Mouse (Mus musculus) E14TG2a.4 (cell line): ENCODE results near the gene Suclg1.

Experiments used
- CTCF ChIP-seq: conservative IDR thresholded peaks from 2 replicates; pipeline ENCODE4 v1.5.1; 2014; ENCODE audit warnings: low read length
- NANOG ChIP-seq: IDR thresholded peaks from 2 replicates; pipeline ENCODE4 v1.6.1; 2014; ENCODE audit warnings: borderline replicate concordance, low read length, mixed read lengths
- POU5F1 ChIP-seq: IDR thresholded peaks from 2 replicates; pipeline ENCODE4 v1.6.1; 2014; ENCODE audit warnings: low read length, borderline replicate concordance

DNA sequence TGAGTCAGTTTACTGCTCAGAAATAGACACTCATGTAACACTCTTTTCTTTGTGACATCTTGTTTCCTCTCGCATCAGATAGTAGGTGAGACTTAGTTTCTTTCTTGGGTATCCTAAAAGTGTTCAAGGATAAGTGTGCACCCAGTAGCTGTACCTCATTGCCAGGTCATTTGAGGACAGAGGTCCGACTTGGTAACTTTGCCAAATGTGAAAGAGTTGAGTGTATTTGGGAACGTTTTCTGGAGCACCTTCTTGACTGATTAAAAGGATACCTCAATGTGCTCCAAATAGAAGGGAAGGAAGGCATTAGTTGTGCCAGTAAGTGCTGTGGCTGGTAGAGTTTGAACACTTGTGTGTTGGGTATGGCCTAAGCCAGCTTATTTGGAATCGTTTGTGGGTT, 1.7 kb downstream of the Suclg1 start:
- TF ChIP-seq CTCF (no peak), NANOG (no peak), POU5F1 (no peak)
